Mouse (Mus musculus) heart, postnatal 25 days (tissue): ENCODE measurements around the gene Cdc34. TPM values are rescaled to one million over a fixed set of nuclear protein-coding genes. Genes with fewer than 3 reads are reported as not detected.

ENCODE experiments used
- DNase-seq: peaks from one replicate; pipeline ENCODE4 v3.0.0; 2022; ENCODE audit warnings: low spot score
- intact Hi-C: fragments of 180-260 bp; cut with DNase I; formaldehyde crosslinking; loops from one replicate; pipeline ENCODE4 v1.15.1; 2025
- total RNA-seq, 2 experiments: library from RNA; stranded (reverse); gene quantifications; 2 replicates each; pipeline ENCODE4 v1.2.3; 2021

Gene Cdc34
- total RNA-seq = 100 to 1,000 TPM; 183 to 190 TPM

DNA sequence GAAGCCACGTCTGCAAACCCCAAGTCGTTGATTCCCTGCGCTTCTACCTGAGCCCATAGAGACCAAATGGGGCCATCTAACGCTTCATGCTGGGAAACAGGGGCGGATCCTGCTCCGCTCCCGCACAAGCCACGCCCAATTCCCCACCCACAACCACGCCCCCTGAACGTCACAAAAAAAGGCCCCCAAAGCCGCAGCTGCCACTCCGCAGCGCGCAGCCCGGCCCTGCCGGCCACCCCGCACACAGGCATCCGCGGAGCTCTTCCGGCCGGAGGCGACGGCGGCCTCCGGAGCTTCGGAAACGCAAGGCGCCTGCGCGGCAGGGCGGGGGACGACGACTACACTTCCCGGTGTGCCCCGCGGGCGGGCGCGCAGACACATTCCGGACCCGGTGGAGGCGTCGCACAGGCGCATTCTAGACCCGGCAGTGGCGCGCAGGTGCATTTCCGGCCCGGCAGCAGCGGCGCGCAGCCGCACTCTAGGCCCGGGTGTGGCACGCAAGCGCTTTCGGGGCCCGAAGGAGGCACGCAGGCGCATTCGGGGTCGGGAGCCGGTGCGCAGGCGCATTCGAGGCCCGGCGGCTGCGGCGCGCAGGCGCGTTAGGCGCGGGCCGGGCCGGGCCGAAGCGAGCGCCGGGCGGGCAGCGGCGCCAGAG lies at the start of gene Cdc34:
Gene Cdc34, plus strand, starts transcription at position 605 of the 655 bp plus-strand sequence.
- peak; percentile 100 for DNase-seq
- intact Hi-C loops = no loop called here

DNA sequence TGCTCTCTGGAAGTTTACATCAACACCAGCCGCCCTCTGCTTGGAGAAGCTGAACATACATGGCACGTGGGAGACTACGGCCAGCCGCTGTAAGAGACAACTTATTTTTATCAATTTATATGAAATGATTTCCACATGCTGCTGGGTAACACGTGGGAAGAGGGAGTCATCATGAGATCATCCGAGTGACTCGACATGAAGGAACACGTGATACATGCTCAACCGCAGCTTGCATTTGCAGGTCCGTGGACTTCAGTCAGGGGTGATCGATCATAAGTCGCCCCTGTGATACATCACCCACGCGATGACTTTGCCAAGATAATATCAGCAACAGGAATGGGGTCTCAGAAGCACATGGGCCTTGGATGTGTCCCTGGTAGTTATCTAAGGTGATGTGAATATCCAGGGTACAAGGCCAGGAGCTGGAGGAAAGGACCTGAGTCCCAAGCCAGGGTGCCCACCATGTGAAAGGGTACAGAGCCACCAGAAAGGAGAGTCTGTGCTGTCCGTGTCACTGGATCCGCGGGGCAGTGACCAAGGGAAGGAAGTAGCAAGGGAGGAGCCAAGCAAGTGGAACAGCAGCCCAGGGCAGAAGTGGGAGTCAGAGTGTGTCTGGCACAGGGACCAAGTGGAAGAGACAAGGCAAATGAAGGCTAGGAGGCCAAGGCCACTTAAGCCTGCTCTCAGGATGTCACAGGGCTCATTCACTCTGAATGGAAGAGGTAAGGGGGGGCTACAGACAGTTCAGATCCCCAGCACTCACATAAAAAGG lies 48.8 kb upstream of the Cdc34 start:
- intact Hi-C loops = no loop called here
- DNase-seq = no peak

DNA sequence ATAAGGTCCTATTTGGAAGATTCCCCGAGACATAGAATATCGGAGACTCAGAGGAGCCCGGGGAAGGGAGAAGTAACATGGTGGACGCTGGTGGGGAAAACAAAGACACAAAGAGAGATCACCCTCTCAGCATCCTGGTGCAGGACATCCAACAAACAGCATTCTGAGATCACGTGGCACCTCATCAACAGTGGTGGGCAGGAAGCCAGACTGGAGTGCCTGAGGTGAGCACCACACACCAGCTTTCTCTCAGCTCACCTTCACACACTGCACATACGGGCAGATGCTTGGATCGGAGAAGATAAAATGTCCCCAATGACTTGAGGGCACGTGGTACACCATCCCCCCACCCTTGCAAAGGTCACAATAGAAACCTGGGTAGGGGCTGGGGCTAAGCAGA lies 45.7 kb upstream of the Cdc34 start:
- intact Hi-C loops = no loop called here
- no peak for DNase-seq

DNA sequence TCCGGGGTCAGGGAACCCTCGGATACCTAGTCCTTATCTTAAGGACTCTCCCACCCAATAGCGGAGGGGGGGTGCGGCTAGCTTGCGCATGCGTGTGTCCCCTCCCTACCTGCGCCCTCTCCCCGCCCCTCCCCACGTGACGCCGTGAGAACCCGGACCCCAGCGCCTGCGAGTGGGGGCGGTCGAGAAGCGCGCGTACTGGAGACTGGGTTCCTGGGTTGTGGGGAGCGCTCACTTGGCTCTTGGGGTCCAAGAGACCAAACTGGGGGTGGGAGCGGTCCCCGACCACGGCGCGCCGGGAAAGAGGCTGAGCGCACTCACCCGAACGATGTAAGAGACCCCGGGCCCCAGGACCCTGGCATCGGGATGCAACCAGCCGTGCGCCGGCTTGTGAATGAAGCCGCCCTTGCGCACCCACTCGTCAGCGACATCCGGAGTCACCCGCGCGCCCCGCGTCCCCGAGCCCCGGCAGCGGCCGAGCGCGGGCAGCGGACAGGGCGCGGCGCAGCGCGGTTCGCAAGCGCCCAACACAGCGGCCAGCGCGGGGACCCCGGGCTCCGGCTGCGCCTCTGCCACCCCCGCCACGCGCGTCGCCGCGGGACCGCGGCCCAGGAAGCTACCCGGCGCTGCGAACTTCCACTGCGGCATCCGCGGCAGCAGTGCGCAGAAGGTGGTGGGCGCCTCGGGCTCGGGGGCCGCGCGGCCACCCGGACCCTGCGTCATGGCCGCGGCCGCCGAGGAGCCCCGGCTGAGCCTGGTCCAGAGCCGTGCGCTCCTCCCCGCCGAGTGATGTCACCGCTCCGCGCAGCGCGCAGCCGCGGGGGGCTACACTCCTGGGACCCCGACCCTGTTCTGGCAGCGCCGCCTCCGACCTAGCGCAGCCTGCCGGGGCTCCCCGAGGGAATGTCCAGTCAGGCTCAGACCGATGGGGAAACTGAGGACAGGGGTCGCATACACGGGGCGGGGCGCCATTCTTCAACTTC lies 44.6 kb upstream of the Cdc34 start, which contains the start of gene Shc2:
Gene Shc2, minus strand, starts transcription at position 791 of the 983 bp plus-strand sequence.
- intact Hi-C loops = no loop called here
- no peak for DNase-seq

DNA sequence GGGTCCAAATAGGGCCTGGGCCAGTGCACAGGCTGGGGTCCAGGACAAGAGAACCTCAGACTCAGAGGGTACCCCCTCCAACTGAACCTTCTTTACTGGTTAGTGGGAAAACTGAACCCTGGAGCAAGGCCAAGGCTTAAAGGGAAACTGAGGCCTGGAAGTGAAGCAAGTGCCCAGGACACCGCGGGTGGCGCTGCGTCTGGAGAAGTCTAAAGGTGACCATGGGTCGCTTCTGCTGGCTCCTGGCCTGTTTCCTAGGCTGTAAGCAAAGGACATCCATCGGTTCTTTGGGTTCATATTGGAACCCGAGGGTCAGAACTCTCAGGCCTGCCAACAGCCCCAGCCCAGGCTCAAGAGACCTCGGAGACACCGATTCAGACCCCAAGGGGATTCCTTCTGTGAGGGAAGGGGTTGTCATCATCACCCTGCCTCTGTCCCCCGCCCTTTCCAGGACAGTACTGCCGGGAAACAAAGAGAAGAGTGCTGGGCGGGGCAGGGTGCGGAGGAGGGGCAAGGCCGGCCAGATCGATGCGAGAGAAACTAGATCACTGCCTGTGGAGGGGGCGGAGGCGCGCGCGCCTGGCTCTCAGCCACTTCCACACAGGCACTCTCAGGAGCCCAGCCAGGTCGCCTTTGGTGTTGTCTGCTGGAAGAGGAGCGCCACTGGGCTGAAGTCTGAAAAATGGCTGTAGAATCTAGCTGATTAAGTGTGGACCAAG lies 43.4 kb upstream of the Cdc34 start:
- no peak for DNase-seq

DNA sequence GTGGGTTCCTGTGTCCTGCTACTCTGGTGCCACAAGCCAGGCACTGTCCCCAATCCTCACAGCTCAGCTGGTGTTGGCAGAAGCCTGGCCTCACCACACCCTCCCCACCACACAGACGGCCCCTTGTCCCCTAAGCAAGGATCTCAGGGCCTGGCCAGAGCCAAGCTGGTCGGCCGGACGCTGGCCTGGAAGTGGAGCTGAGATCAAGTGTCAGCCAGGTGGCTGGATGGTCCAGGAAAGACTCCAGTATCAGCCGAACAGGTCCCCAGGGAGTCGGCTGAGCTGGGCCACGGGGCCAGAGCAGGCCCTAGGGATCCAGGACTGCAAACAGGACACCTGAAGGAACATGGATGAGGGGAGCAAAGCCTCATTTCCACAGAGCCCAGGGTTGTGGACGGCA lies 36.3 kb upstream of the Cdc34 start, which contains the start of gene Odf3l2:
Gene Odf3l2, minus strand, starts transcription at position 28 of the 400 bp plus-strand sequence.
- intact Hi-C loops = loop anchor here (5.0 kb wide), 1 partner anchor 33 kb away; the partner anchor contains the start of gene C2cd4c
- no peak for DNase-seq

More for the DNA sequence above, 43.4 kb upstream of the Cdc34 start:
- intact Hi-C loops = no loop called here

DNA sequence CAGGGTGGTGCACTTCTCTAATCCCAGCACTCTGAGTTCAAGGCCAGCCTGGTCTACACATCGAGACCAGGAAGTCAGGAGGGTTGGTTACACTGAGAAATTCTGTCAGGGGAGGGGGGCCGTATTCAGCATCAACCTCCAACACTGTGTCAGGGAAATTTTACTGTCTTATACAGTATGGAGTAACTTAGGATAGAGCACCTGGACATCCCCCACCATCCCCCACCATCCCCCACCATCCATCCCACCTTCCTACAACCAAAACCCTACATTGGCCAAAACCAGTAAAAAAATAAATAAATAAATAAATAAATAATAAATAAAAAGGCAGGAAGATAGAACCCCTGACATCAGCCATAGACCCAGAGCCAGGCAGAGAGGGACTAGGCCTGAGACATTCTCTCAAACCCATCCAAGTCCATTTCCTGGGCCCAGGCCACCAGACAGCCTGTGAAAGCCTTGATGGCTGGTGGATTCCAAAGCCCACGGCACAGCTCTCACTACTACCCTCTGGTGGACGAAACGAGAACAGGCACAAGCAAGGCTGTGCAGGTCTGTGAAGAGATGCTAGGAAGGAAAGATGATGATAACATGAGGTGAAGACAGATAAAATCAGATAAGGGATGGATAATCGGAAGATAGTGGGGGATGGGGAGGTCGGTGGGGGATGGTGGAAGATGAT lies 32.8 kb upstream of the Cdc34 start:
- intact Hi-C loops = loop anchor here (1.0 to 5.0 kb wide), 2 partner anchors 37 to 54 kb away; partner anchors contain the start of gene C2cd4c
- DNase-seq = no peak

DNA sequence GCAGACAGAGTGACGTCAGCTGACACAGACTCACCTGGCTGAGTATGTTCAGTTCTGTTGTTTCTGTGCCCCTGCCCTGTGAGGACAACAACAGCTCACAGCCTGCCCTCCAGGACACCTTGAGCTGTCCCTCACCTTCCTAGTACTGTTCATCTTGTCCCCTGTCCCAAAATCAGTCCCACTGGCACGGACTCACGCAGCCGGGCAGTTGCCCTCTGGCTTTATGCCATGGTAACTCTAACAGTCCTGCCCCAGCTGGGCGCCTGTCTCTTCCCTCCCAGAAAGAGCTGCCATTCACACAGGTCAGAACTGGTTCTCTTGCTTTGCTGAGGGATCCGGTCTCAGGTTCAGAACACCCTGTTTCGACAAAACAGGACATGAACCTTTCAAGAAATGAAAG lies 29.2 kb upstream of the Cdc34 start:
- no peak for DNase-seq

DNA sequence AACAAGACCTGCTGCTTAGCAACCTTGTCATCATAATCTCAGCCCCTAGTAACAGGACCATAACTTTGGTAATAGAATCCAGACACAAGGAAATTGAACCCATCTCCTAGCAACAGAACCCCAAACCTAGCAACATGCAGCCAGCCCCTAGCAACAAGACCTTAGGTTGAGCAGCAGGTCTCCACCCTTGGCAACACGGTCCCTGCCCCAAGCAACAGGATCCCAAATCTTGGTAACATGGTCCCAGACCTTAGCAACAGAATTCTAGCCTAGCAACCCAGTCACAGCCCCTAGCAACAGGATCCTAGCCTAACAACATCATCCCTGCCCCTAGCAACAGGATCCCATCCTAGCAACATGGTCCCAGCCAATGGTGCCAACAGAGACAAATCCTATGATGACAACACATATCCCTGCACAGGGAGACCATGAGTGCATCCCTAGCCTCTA lies 27.0 kb upstream of the Cdc34 start:
- intact Hi-C loops = no loop called here
- no peak for DNase-seq

More for the DNA sequence above, 29.2 kb upstream of the Cdc34 start:
- intact Hi-C loops = no loop called here

DNA sequence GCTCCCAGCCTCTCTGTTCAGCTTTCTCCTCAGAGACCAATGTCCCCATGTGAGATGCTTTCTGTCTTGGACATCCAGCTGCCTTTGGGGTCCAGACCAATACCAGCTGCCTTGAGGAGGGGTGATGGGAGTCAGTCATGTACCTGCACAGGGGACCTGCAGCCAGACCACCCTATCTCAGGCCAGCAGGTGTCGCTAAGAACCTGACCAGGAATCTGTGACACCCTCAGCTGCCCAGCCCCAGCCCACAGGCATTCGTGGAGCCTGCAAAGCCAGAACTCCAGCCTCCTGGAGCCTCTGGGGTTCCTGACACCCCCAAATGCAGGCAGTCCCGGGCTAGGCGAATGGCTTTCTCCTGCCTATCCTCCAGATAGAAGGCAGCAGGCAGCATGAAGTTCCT lies 23.2 kb upstream of the Cdc34 start:
- intact Hi-C loops = no loop called here
- no peak for DNase-seq

DNA sequence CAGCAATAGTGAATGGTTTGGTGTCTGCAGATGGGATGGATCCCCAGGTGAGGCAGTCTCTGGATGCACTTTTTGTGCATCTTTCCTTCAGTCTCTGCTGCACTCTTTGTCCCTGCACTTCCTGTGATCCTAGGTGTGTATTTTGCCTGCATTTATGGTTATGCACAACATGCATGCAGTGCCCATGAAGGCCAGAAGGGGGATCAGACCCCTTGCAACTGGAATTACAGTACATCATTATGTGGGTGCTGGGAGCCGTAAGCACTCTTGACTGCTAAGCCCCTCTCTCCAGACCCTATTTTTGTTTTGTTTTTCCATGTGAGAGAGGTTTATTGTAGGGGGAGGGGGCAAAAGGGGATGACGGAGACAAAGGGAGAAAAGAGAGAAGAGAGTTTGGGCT lies 21.7 kb upstream of the Cdc34 start:
- intact Hi-C loops = no loop called here
- no peak for DNase-seq

DNA sequence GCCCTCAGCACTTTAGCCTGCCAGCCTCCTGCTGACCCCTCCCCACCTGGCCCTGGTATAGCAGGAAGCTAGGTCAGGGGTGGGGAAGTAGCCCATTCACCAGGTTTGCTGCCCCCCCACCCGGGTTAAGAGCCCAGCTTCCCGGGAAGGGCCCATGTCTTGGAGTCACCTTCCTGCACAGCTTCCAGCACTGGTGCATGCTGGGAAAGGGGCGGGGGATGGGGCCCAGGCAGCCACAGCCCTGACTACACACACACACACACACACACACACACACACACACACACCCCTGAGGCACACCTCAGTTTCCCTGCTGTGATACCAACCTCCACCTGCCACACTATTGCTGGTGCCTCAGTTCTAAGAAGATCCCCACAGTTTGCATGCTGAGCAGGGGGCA lies 20.1 kb upstream of the Cdc34 start:
- no peak for DNase-seq
- intact Hi-C loops = no loop called here

DNA sequence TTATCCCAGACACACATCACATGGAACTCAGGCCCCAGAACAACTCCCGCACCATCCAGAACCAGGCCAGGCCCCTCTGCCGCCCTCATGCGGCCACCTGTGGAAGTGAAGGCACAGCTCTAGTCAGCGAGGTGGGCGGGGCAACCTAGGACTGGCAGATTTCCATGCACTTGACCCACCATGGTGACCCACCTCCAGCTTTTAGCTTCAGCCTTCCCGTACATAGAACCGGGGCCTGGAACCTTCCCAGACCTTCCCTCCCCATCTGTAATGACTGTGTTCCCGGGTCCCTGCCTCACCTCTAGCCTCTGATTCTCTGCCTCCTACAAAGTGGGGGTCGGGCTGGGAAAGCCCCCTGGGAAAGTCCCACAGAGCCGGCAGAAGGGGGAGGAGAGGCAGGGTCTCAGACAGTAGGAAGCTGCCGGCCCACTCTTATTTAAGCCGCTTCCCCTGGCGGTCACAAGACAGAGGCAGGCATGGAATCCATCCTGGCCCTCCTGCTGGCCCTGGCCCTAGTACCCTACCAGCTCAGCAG lies 17.8 kb upstream of the Cdc34 start, which contains the start of gene Madcam1:
Gene Madcam1, plus strand, starts transcription at position 429 of the 535 bp plus-strand sequence.
- intact Hi-C loops = no loop called here
- no peak for DNase-seq

DNA sequence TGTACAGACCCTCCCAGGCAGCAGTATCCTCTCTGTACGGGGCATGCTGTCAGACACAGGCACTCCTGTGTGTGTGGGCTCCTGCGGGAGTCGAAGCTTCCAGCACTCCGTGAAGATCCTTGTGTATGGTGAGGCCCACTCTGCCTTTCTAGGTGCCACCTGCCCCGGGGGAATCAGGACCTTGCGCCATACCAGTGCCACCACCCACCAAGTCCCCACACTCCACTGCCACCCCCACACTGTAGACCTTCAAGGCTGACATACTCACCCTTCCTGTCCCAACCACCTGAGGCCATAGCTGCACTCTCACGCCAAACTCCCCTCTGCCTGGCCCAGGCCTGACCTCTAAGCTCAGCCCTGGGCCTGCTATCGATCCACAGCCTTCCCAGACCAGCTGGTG lies 16.9 kb upstream of the Cdc34 start:
- no peak for DNase-seq
- intact Hi-C loops = no loop called here

DNA sequence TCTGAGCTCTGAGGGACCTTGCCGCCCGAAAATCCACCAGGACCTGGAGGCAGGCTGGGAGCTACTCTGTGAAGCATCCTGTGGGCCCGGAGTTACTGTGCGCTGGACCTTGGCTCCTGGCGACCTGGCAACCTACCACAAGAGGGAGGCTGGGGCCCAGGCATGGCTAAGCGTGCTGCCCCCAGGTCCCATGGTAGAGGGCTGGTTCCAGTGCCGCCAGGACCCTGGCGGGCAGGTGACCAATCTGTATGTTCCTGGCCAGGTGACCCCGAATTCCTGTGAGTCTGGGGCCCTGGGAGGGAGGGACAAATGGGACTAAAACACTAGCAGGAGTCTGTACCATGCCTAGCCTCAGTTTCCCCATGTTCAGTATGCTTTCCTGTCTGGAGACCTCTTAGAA lies 15.5 kb upstream of the Cdc34 start:
- DNase-seq = no peak
- intact Hi-C loops = no loop called here

DNA sequence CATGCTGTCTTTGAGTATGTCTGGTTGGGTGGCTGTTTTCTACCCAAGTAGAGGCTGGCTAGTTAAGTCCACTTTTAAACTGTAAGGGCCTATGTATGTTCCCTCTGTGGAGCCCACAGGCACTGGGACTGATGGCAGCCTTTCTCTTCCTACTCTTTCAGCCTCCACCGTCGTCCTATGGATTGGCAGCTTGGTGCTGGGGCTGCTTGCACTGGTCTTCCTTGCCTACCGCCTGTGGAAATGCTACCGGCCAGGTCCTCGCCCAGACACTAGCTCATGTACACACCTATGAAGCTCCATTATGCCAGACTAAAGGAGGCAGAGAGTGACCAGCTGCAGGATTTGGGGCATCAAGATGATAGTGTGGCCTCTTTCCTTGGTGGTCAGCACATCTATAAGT lies 13.9 kb upstream of the Cdc34 start:
- DNase-seq = no peak
- intact Hi-C loops = loop anchor here (1.0 kb wide), 1 partner anchor 73 kb away; no protein-coding TSS in a partner anchor

DNA sequence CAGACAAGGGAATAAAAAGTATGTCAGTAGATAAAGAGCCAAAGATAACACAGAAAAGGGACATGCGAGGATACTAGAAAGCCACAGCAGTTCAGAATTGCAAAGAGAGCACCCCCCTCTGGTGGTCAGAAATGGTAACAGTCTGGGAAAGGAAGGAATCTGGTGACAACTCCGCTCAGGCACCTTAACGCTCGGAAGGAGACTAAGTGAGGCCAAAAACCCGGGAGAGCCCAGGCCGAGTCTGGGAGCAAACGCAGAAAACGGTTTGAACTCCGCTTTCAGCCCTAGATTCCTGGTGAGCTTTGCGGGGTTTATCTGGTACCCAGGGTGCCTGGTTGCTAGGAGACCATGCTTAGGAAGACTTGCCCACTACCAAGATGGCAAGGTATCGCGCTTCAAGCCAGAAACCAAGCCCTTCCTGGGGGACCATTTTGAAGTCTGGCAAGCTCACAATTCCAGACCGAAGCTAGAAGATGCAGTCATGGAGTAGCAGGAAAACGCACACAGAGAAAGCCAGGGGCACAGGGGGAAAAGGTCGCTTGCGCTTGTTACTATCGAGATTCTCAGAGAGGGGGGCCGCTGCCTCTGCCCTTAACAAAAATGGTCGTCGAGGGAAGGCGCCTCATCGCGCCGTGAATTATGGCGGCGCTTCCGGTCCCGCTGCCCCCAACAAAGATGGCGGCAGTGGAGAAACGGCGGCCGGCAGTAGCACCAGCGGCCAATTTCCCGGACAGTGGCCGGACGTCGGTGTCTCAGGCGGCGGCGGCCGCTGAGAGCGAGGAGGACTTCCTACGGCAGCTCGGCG lies 13.0 kb upstream of the Cdc34 start, which contains the start of gene Tpgs1:
Gene Tpgs1, plus strand, starts transcription at position 599 of the 805 bp plus-strand sequence.
- DNase-seq = peak; percentile 80
- intact Hi-C loops = loop anchor here (1.0 kb wide), 1 partner anchor 74 kb away; no protein-coding TSS in a partner anchor
